9 mouse cellular contexts compared by ENCODE assay signal in genomic region chr12:53246581-53247490, GRCm38 (mm10). TPM values are rescaled to one million over a fixed set of nuclear protein-coding genes. Genes with fewer than 3 reads are reported as not detected.
DNase-seq lines count a peak whose midpoint lies in the region; ATAC-seq and TF ChIP-seq lines count a peak whose summit lies in the region.
"Had no signal": no experiment of that assay in that cellular context is flagged by ENCODE, and none has a peak within 500 bp of the region (broad histone marks: within the 10 kb centered on the region; RNA-seq: fewer than 3 reads in every experiment).

No protein-coding gene starts in this region.

- TF ChIP-seq POLR2A in cerebellum, adult 2 months (IDR thresholded peaks at IDR 0.05; ENCODE audit: borderline replicate concordance, insufficient read depth, low read length) = no peak

- no peaks in the 10 kb centered on the region for H3K4me1 ChIP-seq in cerebellum, adult 2 months (ENCODE audit: control insufficient read depth, insufficient read depth, low read length)
- H3K4me1 ChIP-seq in hindbrain, embryonic 15.5 days (replicated peaks) = peaks cover 42% of the 10 kb centered on the region
- H3K4me1 ChIP-seq in liver, postnatal 0 days (ENCODE audit: insufficient read depth) = no peaks in the 10 kb centered on the region
- H3K4me1 ChIP-seq in stomach, postnatal 0 days (replicated peaks; ENCODE audit: control insufficient read depth, insufficient read depth) = no peaks in the 10 kb centered on the region

- no peak for TF ChIP-seq CTCF in cerebellum, adult 2 months (IDR thresholded peaks at IDR 0.05; ENCODE audit: borderline replicate concordance, insufficient read depth, low read depth, low read length)
- TF ChIP-seq CTCF in liver, postnatal 0 days (IDR thresholded peaks at IDR 0.05; ENCODE audit: low read depth) = no peak
- TF ChIP-seq CTCF in stomach, postnatal 0 days (IDR thresholded peaks at IDR 0.05; ENCODE audit: low read depth) = no peak

- peak overlapping the region; percentile 96 for H3K4me2 ChIP-seq in hindbrain, embryonic 15.5 days
- peak overlapping the region; percentile 35; the same call in 1 of the 2 replicates for H3K4me2 ChIP-seq in liver, postnatal 0 days (ENCODE audit: low read depth, low read length)
- peak overlapping the region; percentile 50 for H3K4me2 ChIP-seq in stomach, postnatal 0 days (replicated peaks; ENCODE audit: low read depth)

- H3K27me3 ChIP-seq in cerebellum, adult 2 months (ENCODE audit: control insufficient read depth, insufficient read depth, low read length) = peaks cover 4% of the 10 kb centered on the region; the same call in 1 of the 2 replicates
- no peaks in the 10 kb centered on the region for H3K27me3 ChIP-seq in hindbrain, embryonic 15.5 days
- H3K27me3 ChIP-seq in liver, postnatal 0 days (ENCODE audit: insufficient read depth, low read length) = peaks cover 77% of the 10 kb centered on the region
- peaks cover 18% of the 10 kb centered on the region for H3K27me3 ChIP-seq in stomach, postnatal 0 days (ENCODE audit: control insufficient read depth, insufficient read depth, low read length)

- no peak overlapping the region for H3K27ac ChIP-seq in cerebellum, adult 2 months (ENCODE audit: insufficient read depth, low read length)
- H3K27ac ChIP-seq in hindbrain, embryonic 15.5 days (replicated peaks) = peak overlapping the region; percentile 89
- no peak overlapping the region for H3K27ac ChIP-seq in liver, postnatal 0 days (ENCODE audit: low read depth)
- H3K27ac ChIP-seq in stomach, postnatal 0 days (replicated peaks) = no peak overlapping the region

- H3K9ac ChIP-seq in hindbrain, embryonic 15.5 days = peak overlapping the region; percentile 25
- no peak overlapping the region for H3K9ac ChIP-seq in liver, postnatal 0 days (replicated peaks)
- H3K9ac ChIP-seq in stomach, postnatal 0 days (ENCODE audit: low read length) = 0 out of 2 replicates have a peak overlapping the region, but pooled peaks have one; percentile 4

- no peaks in the 10 kb centered on the region for H3K9me3 ChIP-seq in hindbrain, embryonic 15.5 days
- no peaks in the 10 kb centered on the region for H3K9me3 ChIP-seq in liver, postnatal 0 days (ENCODE audit: low read length)
- H3K9me3 ChIP-seq in stomach, postnatal 0 days (ENCODE audit: control insufficient read depth, low read length) = no peaks in the 10 kb centered on the region

- peak; percentile 24 to 32 for DNase-seq in cerebellum, adult 2 months
- DNase-seq in cerebellum, postnatal 36 days = no peak
- peak; percentile 40 for DNase-seq in testis, postnatal 10 days (ENCODE audit: low spot score)
- DNase-seq in testis, postnatal 14 days (ENCODE audit: low spot score) = no peak
- DNase-seq in liver, postnatal 0 days = no peak
- peak; percentile 16 for DNase-seq in stomach, postnatal 0 days (ENCODE audit: low spot score)

- no peak for TF ChIP-seq EP300 in liver, postnatal 0 days (IDR thresholded peaks at IDR 0.05; ENCODE audit: low read depth)
- TF ChIP-seq EP300 in stomach, postnatal 0 days (optimal IDR thresholded peaks at IDR 0.05) = no peak

- under 1% methylated on average over 28 of the region's 28 CpGs for WGBS in cerebellum, adult 2 months
- under 1% methylated on average over 28 of the region's 28 CpGs for WGBS in hindbrain, embryonic 15.5 days
- WGBS in liver, postnatal 0 days (ENCODE audit: insufficient replicate concordance) = 2% methylated on average over 27 of the region's 28 CpGs
- WGBS in stomach, postnatal 0 days = under 1% methylated on average over 27 of the region's 28 CpGs

- no peaks in the 10 kb centered on the region for H3K36me3 ChIP-seq in hindbrain, embryonic 15.5 days
- no peaks in the 10 kb centered on the region for H3K36me3 ChIP-seq in liver, postnatal 0 days (replicated peaks; ENCODE audit: insufficient read depth, low read length)
- no peaks in the 10 kb centered on the region for H3K36me3 ChIP-seq in stomach, postnatal 0 days (ENCODE audit: control insufficient read depth, insufficient read depth, low read length)

- ATAC-seq in hindbrain, embryonic 15.5 days (ENCODE audit: low FRiP score, low read depth) = peak; percentile 49
- no peak for ATAC-seq in liver, postnatal 0 days
- no peak for ATAC-seq in stomach, postnatal 0 days (ENCODE audit: low FRiP score, low TSS enrichment)
- ATAC-seq in monocyte, adult 5-6 weeks (replicated peaks; ENCODE audit: insufficient number of reproducible peaks, low FRiP score, low TSS enrichment, poor library complexity, severe bottlenecking) = no peak

- H3K4me3 ChIP-seq in cerebellum, adult 2 months (replicated peaks; ENCODE audit: insufficient read depth, low read depth, low read length) = no peak overlapping the region
- peak overlapping the region; percentile 79 for H3K4me3 ChIP-seq in hindbrain, embryonic 15.5 days
- no peak overlapping the region for H3K4me3 ChIP-seq in liver, postnatal 0 days (ENCODE audit: low read depth, low read length)
- H3K4me3 ChIP-seq in stomach, postnatal 0 days (ENCODE audit: low read depth, low read length) = peak overlapping the region; percentile 25

RNA-seq across cellular contexts. Expression of gene Npas3, which starts 1.6 kb away (rescaled TPM):
- polyA plus RNA-seq in cerebellum, adult 2 months (2012; rRNA removed) = 13.3 and 14.2 TPM in 2 replicates
- 24.9 and 27.1 TPM in 2 replicates for polyA plus RNA-seq in hindbrain, embryonic 15.5 days (2015; fragmentation: Nextera tagmentation; extraction: Ambion mirVana)
- polyA plus RNA-seq in liver, postnatal 0 days (2015; fragmentation: Nextera tagmentation; extraction: Ambion mirVana) = 0.08 TPM in 2 replicates
- polyA plus RNA-seq in stomach, postnatal 0 days (2015; fragmentation: Nextera tagmentation; extraction: Ambion mirVana) = 0.61 and 1.2 TPM in 2 replicates
- total RNA-seq in monocyte, adult 5-6 weeks (2017) = not detected in 3 replicates
- total RNA-seq: liver, adult 2 months had no signal

Comparison
In these comparisons a context has a peak if more than half of its experiments do, and no peak if none do; other contexts are left out.
1. DNase-seq: peak in cerebellum, adult 2 months (2 of 2), testis, postnatal 10 days (single experiment) and stomach, postnatal 0 days (single experiment); none in cerebellum, postnatal 36 days (0 of 2), testis, postnatal 14 days (single experiment) and liver, postnatal 0 days (single experiment).
2. H3K4me3 ChIP-seq: peak in hindbrain, embryonic 15.5 days (single experiment) and stomach, postnatal 0 days (single experiment); none in cerebellum, adult 2 months (single experiment) and liver, postnatal 0 days (single experiment).
3. H3K4me2 ChIP-seq: peak in every context shown above with its lines; median percentile 96 in hindbrain, embryonic 15.5 days; 50 in stomach, postnatal 0 days; 35 in liver, postnatal 0 days.